Mouse (Mus musculus): ENCODE measurements around the gene Plcb4.

The Plcb4 gene

DNA sequence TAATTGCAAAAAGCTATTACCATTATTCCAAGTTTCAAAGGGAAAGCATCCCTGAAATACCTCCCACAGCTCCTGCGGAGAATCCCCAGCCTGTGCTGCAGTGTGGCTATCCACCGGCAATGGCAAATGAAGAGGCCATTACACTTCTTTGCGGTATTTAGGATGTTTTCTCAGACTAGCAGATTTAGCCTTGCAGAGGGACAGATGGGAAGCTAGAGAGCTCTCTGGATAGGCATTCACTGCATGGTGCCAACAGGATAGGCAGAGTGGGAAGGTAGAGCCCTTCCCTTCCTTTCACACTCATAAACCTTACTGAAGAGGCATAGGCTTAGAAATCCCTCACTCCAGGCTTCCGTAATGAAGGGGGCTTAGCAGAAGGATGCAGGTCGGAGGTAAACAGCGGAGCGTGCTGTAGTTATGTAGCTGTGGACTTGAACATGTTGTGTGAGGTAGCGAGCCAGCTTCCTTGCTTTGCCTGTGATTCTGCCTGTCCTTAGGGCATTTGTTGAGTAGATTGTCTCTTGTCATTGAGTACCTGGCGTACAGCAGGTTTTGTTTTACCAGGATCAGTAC, 144.2 kb downstream of the Plcb4 start:
- no peak for DNase-seq (ENCODE audit: inconsistent age in 2 of 2, low spot score in 1 of 2)

DNA sequence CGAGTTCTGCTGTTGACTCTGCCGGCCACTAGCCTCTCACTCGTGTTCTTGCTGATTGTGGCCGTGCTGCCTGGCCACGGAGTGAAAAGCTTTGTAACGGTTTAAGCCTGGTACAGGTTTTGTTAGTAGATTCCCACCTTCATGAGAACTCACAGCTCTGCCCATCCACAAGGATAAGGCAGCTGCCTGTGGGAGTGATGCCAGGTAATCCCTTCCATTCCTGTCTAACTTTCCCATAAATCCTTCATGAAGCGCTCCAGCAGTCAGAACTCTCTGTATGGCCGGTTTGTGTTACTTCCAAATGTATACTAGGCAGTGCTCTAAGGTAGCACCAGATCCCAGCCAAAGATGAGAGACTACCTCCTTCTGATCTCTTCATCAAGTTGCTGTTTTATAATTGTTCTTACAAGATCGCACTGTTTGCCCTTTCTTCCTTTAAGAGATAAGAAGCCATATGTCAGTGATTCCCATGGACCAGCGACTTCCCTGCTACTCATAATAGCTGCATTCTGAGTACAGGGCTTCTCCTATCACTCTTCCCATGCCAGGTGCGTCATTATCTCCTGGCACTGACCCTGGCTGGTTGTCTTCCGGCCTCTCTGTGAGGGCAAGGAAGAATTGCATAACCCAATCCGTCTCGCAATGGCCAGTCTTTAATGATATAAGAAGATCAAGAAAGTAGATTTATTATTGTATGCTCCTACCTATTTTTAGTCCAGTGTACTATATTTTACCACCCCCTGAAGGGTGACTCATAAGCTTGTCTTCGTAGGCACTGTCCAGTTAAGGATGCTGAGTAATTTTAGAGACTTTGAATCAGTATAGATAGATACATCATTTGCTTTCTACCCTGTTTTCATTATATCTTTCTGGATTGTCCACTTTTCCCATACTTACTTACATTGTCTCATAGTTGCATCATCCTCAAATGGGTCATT, 147.2 kb downstream of the Plcb4 start:
- DNase-seq (ENCODE audit: inconsistent age in 2 of 2, low spot score in 1 of 2), result peak; percentile 67 to 82

- no peak for DNase-seq (ENCODE audit: inconsistent age in 2 of 2, low spot score in 1 of 2)
These were observed 149.5 kb downstream of the Plcb4 start for GRCm38 (mm10) chr2:135808342-135808741.

DNA sequence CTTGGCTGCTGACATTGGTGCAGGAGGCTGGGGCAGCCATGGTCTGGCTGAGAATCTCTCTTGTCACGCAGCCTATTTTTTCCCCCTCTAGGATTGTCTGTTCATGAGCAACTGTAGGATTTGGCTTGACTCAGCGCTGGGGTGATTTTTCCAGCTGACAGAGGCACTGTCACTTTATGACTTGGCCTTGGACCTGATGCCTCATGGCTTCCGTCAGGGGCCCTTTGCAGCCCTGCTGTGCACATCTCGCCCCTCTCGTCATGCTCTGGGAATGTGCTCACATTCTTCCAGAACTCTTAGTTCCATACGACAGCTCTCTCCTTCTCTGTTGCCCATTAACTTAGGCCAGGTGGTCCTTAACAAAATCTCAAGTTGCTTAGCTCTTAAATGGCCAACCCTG, 152.0 kb downstream of the Plcb4 start:
- peak; percentile 81 to 83 for DNase-seq (ENCODE audit: inconsistent age in 2 of 2, low spot score in 1 of 2)

- peak; percentile 32 to 66 for DNase-seq (ENCODE audit: inconsistent age in 2 of 2, low spot score in 1 of 2)
These were observed 152.8 kb downstream of the Plcb4 start for GRCm38 (mm10) chr2:135811453-135812101.

DNA sequence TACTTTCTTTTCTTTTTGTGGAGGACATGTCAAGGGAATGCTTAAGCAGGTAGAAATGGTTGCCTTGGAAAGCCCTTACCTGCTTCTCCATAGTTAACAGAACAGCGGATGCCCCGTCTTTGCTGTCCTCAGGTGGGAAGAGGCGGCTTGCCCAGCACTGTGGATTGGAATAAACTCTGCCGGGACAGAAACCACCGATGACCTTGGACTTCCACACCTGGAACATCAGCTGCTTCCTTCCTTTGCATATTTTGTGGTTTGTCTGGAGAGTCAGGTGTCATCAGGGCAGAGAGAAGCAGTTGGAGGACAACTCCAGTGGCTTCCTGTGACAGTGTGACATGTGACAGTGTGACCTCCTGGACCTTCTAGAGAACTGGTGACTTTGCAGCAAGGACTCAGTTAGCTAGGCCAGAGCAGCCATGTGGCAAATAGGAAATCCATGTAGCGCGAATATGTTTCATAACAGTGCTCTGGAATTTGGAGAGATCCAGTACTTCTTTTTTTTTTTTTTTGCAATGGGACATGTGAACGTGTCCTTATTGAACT, 154.0 kb downstream of the Plcb4 start:
- DNase-seq (ENCODE audit: inconsistent age in 2 of 2, low spot score in 1 of 2), result no peak

- DNase-seq (ENCODE audit: inconsistent age in 2 of 2, low spot score in 1 of 2), result no peak
These were observed 161.9 kb downstream of the Plcb4 start for GRCm38 (mm10) chr2:135820691-135821090.

GRCm38 (mm10) chr2:135823690-135824089, 164.9 kb downstream of the Plcb4 start:
- no peak for DNase-seq (ENCODE audit: inconsistent age in 2 of 2, low spot score in 1 of 2)

- no peak for DNase-seq (ENCODE audit: inconsistent age in 2 of 2, low spot score in 1 of 2)
These were observed 165.9 kb downstream of the Plcb4 start for GRCm38 (mm10) chr2:135824757-135825156.

DNA sequence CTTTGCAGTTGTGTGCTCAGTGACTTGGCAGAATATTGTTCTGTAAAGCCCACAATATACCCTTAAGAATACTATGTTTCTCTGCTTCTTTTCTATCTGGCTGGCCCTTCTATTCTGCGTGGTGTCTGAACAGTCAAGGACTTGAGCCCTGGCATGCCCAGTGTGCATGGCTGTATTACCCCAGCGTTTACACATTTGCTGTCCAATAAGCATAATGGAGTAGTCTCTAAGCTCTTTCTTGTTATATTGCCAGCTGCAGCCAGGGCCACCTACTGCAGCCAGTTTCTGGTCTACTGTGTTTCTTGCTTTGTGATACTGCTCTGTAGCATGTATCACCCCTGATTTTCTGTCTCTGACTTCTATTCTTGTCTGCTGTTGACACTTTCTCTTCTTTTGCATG, 166.8 kb downstream of the Plcb4 start:
- DNase-seq (ENCODE audit: inconsistent age in 2 of 2, low spot score in 1 of 2), result no peak

DNA sequence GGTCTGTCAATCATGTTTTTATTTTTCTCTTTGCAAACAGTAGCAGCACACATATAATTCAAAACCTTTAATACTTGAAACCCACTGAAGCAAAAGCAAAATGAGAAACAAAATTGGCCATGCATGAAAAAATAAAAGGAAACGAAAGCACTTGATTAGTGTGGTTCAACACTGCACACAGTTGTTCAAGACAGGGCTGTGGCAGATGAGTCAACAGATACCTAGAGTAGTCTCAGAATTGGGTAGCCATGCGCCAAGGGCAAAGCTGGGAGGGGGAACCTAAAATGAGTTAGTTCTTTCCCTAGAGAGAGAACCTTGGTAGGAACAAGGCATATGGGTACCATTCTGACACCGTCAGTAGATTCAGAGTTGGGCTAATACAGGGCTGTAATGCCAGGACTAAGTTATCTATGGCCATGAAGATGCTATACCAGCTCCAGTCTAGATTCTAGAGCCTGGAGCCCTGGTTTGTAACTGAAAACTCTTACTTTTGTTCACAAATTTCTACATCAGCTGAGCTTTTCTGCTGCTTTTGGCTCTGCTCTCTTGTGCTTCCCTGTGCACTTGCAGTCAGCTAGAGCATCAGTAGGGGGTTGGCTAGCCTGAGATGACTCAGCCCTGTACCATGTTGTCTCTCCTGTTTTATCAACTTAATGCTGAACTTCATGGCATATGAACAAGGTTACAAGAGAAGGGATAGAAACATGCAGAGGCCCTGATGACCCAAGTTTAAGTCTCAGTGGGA, 168.0 kb downstream of the Plcb4 start:
- no peak for DNase-seq (ENCODE audit: inconsistent age in 2 of 2, low spot score in 1 of 2)

DNA sequence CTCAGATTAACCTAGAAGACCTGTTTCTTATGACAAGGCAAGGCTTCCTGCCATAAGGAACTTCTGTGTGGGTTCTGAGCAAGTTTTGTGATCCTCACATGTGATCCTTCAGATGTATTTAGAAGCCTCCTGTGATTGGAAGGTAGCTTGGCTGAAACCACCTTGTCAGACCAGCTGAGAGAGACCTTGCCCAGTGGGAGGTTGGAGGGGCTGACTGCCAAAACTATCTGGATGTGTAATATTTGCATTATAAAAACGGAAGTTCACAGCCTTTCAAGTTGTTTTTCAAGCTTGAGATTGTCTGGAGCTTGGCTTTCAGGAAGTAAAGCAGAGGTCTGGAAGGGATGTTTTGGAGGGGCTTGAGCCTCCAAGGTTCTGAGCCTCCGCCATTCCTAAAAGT, 169.6 kb downstream of the Plcb4 start:
- DNase-seq (ENCODE audit: inconsistent age in 2 of 2, low spot score in 1 of 2), result no peak

DNA sequence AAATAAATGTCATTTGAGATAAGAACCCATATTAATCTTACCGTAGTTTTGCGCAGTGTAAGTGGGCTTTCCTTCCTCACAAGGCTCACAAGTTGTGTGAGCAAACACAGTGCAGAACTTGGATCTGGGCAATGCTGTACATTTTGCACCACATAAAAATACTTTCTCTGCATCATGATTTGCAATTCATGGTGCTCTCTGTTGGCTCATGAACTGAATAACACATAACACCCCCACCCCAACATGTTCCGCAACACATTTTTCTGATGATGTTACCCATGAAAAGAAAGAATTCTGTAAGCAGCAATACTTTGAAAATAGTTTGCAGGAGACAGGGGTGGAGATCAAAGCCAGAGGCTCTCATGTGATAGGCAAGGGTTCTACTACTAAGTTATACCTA, 174.9 kb downstream of the Plcb4 start:
- no peak for DNase-seq (ENCODE audit: inconsistent age in 2 of 2, low spot score in 1 of 2)

DNA sequence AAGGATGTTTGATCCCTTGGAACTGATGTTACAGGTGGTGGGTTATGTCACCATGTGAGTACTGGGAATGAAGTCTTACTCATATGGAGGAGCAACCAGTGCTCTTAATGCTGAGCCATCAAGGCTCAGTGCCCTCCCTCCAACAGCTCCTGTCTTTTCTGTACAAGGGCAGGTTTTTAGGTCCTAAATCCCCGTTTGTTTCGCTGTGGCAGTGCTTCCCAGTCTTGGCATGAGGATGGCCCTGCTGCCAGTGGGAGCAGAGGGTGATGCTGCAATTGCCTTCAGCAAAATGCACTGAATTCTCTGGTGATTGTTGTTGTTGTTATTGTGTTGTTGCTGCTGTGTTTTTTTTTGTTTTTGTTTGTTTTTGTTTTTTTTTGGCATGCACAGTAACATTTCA, 175.6 kb downstream of the Plcb4 start:
- no peak for DNase-seq (ENCODE audit: inconsistent age in 2 of 2, low spot score in 1 of 2)

DNA sequence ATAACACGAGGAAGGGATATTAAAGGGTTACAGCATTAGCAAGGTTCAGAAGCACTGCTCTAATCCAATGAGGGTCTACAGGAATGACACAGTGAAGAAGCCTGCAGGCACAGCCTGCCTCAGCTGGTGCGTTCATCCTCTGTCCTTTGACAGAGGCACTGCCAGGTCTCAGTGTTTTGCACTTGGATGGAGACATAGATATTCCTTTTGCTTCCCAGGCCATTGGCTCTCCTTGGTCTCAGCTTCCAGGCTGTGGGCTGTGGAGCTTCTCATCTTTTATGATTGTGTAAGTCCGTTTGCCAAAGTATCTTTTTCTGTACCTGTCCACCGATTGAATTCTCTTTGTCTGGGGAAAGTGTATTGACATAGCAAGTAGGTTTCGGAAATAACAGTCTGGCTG, 177.1 kb downstream of the Plcb4 start:
- no peak for DNase-seq (ENCODE audit: inconsistent age in 2 of 2, low spot score in 1 of 2)

DNA sequence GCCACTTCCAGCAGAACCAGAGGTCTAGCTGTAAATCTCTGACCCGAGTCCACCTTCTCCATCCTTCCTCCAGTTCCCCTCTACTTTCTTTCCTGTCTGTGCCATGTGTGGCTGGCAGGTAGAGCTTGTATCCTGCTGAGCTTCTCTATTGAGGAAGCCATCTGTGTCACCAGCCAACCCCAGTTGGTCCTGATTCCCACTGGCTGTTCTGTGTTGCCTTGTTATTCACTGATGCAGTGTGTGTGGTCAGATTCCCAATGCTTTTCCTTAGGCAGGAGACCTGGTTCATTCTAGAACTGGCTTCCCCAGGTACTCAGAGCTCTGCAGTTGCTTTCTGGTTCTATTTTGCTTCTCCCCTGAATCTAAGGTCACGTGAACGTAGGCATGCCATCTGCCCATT, 177.6 kb downstream of the Plcb4 start:
- DNase-seq (ENCODE audit: inconsistent age in 2 of 2, low spot score in 1 of 2), result no peak

DNA sequence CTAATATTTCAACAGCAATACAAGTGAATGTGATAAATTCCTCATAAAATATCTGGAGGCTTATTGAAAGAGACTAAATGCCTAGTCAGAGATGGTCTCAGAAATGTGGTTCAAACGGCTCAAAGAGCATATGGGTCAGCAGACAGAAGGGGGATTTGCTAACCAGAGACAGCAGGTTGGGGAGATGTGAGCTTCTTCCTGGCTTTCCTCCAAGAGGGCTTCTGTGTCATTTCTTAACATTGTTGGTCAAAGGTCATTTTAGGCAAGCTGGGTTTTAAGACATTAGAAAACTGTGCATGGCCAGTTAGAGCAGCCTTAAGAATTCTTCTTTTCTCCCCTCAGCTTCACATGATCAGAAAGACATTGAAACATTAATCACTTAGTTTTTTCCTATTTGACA, 178.9 kb downstream of the Plcb4 start:
- DNase-seq (ENCODE audit: inconsistent age in 2 of 2, low spot score in 1 of 2), result no peak

- no peak for DNase-seq (ENCODE audit: inconsistent age in 2 of 2, low spot score in 1 of 2)
These were observed 179.3 kb downstream of the Plcb4 start for GRCm38 (mm10) chr2:135838135-135838534.

GRCm38 (mm10) chr2:135838651-135839286, 180.0 kb downstream of the Plcb4 start:
- DNase-seq (ENCODE audit: inconsistent age in 2 of 2, low spot score in 1 of 2), result no peak

GRCm38 (mm10) chr2:135843721-135844120, 184.9 kb downstream of the Plcb4 start:
- no peak for DNase-seq (ENCODE audit: inconsistent age in 2 of 2, low spot score in 1 of 2)

DNA sequence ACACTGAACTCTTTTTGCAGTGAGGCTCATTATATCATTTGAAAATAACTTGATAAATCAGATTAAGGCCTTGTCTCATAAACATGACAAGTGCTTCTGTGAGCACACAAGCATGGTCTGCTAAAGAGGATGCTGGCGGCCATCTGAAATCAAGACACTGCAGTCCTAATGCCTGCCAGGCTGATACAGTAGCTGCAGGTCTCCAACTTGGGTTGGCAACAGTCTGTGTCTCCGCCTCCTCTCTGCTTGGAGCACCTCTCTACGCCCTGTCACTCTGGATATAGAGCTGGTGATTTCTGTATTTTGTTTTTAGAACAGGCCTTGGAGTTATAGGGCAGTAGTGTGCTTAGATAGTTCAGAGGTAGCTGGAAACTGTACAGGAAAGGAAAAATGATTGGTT, 188.1 kb downstream of the Plcb4 start:
- no peak for DNase-seq (ENCODE audit: inconsistent age in 2 of 2, low spot score in 1 of 2)
